ENCODE assay signal across 34 mouse cellular contexts in the genomic region with DNA sequence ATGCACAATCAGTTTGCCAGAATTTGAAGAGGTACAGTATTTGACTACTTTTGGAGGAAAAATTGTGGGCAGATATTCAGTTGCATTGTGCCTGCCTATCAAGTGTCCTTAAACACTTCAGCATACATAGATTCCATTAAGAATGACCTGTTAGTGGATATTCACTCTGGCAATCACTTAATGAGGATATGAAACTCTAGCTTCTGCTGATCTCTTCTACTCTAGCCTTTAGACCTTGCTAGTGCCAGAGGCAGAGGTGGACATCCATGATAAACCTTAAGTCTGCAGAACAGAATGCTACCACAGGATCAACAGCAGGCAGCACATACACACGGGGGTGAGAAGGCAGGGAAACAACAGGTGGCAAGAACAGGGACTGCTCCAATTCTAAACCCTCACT.
"Had no signal": no experiment of that assay in that cellular context is flagged by ENCODE, and none has a peak within 500 bp of the region (broad histone marks: within the 10 kb centered on the region; RNA-seq: fewer than 3 reads in every experiment).

No protein-coding gene starts in this region.

- H3K9ac ChIP-seq: heart, embryonic 13.5 days; heart, embryonic 15.5 days; hindbrain, embryonic 12.5 days; hindbrain, embryonic 13.5 days; hindbrain, embryonic 14.5 days; hindbrain, embryonic 15.5 days; intestine, embryonic 15.5 days had no signal

- H3K4me2 ChIP-seq: heart, embryonic 11.5 days; heart, embryonic 13.5 days; heart, embryonic 15.5 days; hindbrain, embryonic 12.5 days; hindbrain, embryonic 13.5 days; hindbrain, embryonic 14.5 days; hindbrain, embryonic 15.5 days; intestine, embryonic 15.5 days had no signal

- H3K27ac ChIP-seq: heart, embryonic 10.5 days; heart, embryonic 13.5 days; heart, embryonic 15.5 days; hindbrain, embryonic 10.5 days; hindbrain, embryonic 12.5 days; hindbrain, embryonic 13.5 days; hindbrain, embryonic 14.5 days; hindbrain, embryonic 15.5 days; hindbrain, postnatal 0 days; intestine, embryonic 15.5 days; kidney, postnatal 0 days; layer of hippocampus, adult 2 months; left cerebral cortex, adult 2 months had no signal

- H3K27me3 ChIP-seq: heart, embryonic 13.5 days; heart, embryonic 15.5 days; hindbrain, embryonic 12.5 days; hindbrain, embryonic 13.5 days; hindbrain, embryonic 15.5 days; intestine, embryonic 15.5 days had no signal

- H3K4me1 ChIP-seq: heart, embryonic 10.5 days; heart, embryonic 15.5 days; hindbrain, embryonic 13.5 days; hindbrain, embryonic 15.5 days; intestine, embryonic 15.5 days had no signal

- H3K9me3 ChIP-seq: heart, embryonic 10.5 days; heart, embryonic 13.5 days; heart, embryonic 15.5 days; hindbrain, embryonic 10.5 days; hindbrain, embryonic 12.5 days; hindbrain, embryonic 13.5 days; hindbrain, embryonic 15.5 days; intestine, embryonic 15.5 days had no signal

- ATAC-seq: hindbrain, embryonic 16.5 days; hindbrain, postnatal 0 days; inflammation-experienced regulatory T-cells, adult 6 months; intestine, embryonic 15.5 days; intestine, embryonic 16.5 days; intestine, postnatal 0 days had no signal

- H3K4me3 ChIP-seq: heart, embryonic 10.5 days; heart, embryonic 13.5 days; heart, embryonic 15.5 days; hindbrain, embryonic 10.5 days; hindbrain, embryonic 12.5 days; hindbrain, embryonic 13.5 days; hindbrain, embryonic 15.5 days; intestine, embryonic 15.5 days; layer of hippocampus, adult 2 months; left cerebral cortex, adult 2 months had no signal

- H3K36me3 ChIP-seq: heart, embryonic 10.5 days; heart, embryonic 13.5 days; heart, embryonic 15.5 days; hindbrain, embryonic 10.5 days; hindbrain, embryonic 12.5 days; hindbrain, embryonic 13.5 days; hindbrain, embryonic 15.5 days; intestine, embryonic 15.5 days had no signal

- DNase-seq: heart, postnatal 10 days; heart, postnatal 14 days; heart, postnatal 36 days; heart, postnatal 4 days; kidney, adult 11 months; kidney, adult 18-20 months; kidney, adult 2 months; kidney, adult 8-10 months; kidney, adult 9 months; kidney, postnatal 10 days; kidney, postnatal 14 days; kidney, postnatal 25 days; kidney, postnatal 36 days; kidney, postnatal 4 days; layer of hippocampus, adult 9-11 months; layer of hippocampus, postnatal 36 days had no signal
